ENCODE assay signal across 8 mouse cellular contexts in genomic region chr10:40212443-40213169, GRCm38 (mm10). TPM values are rescaled to one million over a fixed set of nuclear protein-coding genes. Genes with fewer than 3 reads are reported as not detected.
DNase-seq lines count a peak whose midpoint lies in the region; ATAC-seq lines count a peak whose summit lies in the region.

No protein-coding gene starts in this region.

- H3K4me2 ChIP-seq in intestine, embryonic 15.5 days (replicated peaks) = peak overlapping the region; percentile 26

- no peak overlapping the region for H3K4me3 ChIP-seq in intestine, embryonic 15.5 days (replicated peaks)

- intact Hi-C loops in left cerebral cortex, postnatal 14 days (cut with DNase I) = loop anchor here (1.0 to 2.0 kb wide), 2 partner anchors 159 to 254 kb away; no protein-coding TSS in a partner anchor

- no peaks in the 10 kb centered on the region for H3K27me3 ChIP-seq in intestine, embryonic 15.5 days (replicated peaks)

- no peak overlapping the region for H3K27ac ChIP-seq in intestine, embryonic 15.5 days

- no peaks in the 10 kb centered on the region for H3K9me3 ChIP-seq in intestine, embryonic 15.5 days

- H3K4me1 ChIP-seq in intestine, embryonic 15.5 days (replicated peaks) = no peaks in the 10 kb centered on the region

- H3K9ac ChIP-seq in intestine, embryonic 15.5 days = no peak overlapping the region

- DNase-seq in adrenal gland, adult 2 months = peak; percentile 92
- peak; percentile 77 for DNase-seq in embryo, embryonic 11.5 days (ENCODE audit: low read depth, low spot score)
- DNase-seq in gastrocnemius, postnatal 4 days (ENCODE audit: low spot score in 2 of 2) = peak; percentile 82 to 87
- peak; percentile 94 to 97 for DNase-seq in left cerebral cortex, postnatal 14 days (ENCODE audit: low spot score in 2 of 2)
- peak; percentile 92 for DNase-seq in mesoderm, embryonic 11.5 days (ENCODE audit: low read depth, low spot score)
- DNase-seq in right cerebral cortex, postnatal 4 days = peak; percentile 83
- DNase-seq in yolk sac, embryonic 10.5 days (ENCODE audit: low spot score) = peak; percentile 83

- no peaks in the 10 kb centered on the region for H3K36me3 ChIP-seq in intestine, embryonic 15.5 days

- 32% methylated on average over 13 of the region's 13 CpGs for WGBS in intestine, embryonic 15.5 days

- peak; percentile 95 for ATAC-seq in intestine, embryonic 15.5 days

RNA-seq across cellular contexts. Expression of gene Rpf2, which starts 34.2 kb away (rescaled TPM):
- 10 to 100 TPM; 23.2 to 27.7 TPM for total RNA-seq in adrenal gland, adult 2 months (2021)
- 0.61 and 0.97 TPM in 2 replicates for polyA plus RNA-seq in adrenal gland, adult 2 months (2012; rRNA removed)
- 10 to 100 TPM; 15.2 to 17.1 TPM for total RNA-seq in gastrocnemius, postnatal 4 days (2021)
- polyA plus RNA-seq in intestine, embryonic 15.5 days (2015; fragmentation: Nextera tagmentation; extraction: Ambion mirVana) = 65.4 and 74.7 TPM in 2 replicates
- total RNA-seq in left cerebral cortex, postnatal 14 days (2021) = 10 to 100 TPM; 20.4 to 25.6 TPM

RNA-seq across cellular contexts. Expression of gene Gtf3c6, which starts 45.3 kb away (rescaled TPM):
- 10 to 100 TPM; 39.4 to 46.8 TPM for total RNA-seq in adrenal gland, adult 2 months (2021)
- 3.6 and 4.0 TPM in 2 replicates for polyA plus RNA-seq in adrenal gland, adult 2 months (2012; rRNA removed)
- total RNA-seq in gastrocnemius, postnatal 4 days (2021) = 10 to 100 TPM; 26.1 to 31.3 TPM
- 80.8 and 88.9 TPM in 2 replicates for polyA plus RNA-seq in intestine, embryonic 15.5 days (2015; fragmentation: Nextera tagmentation; extraction: Ambion mirVana)
- total RNA-seq in left cerebral cortex, postnatal 14 days (2021) = 10 to 100 TPM; 19.2 to 21.3 TPM
